Mouse (Mus musculus): ENCODE measurements at regions not wholly inside any gene's neighbourhood (a gene's known extent, or its start where the extent isn't known, plus 50 kb on each side); places are given as distances from the start of the nearest gene placed in this dataset.
A peak's percentile ranks its signal among the peaks of the same experiment; 100 is the strongest.

DNA sequence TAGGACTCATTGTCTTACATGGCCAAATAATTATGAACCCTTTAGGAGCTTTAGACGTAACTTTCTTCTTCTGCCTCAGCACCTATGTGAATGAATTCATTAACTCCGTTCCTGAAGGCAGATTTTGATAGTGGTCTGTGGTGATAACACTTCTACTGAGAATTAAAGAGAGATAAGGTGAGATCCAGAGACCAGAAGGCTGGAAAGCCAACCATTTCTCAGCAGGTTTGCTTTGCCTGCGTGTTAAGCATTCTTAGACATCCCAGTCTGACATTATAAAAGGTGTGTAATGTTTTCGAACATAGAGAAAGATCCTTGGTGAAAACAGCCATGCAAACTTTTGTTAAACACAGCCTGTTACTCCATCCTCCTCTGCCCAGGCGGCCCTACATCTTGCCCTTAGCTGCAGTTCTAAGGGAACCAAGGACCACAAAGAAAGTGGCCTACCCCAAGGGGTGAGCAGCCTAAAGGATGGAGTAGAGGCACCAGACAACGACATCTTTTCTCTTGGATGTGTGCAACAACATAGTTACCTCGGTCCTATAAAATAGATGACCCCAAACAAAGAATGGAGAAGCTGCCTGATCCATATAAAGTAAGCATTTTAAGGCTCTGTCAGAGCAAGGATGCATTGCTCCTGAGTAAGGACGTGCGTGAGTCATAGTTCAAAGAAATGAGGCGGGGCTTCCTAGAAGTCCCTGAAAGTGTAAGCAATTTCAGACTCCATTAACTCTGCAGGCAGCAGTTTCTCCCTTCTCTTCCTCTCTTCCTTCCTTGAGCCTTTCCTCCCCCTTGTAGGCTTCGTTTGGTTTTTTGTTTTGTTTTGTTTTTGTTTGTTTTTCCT, 55.1 kb upstream of the Xpr1 start:
- no peak for DNase-seq

- DNase-seq: no peak
Observed at GRCm38 (mm10) chr1:155472956-155473646, 55.9 kb upstream of the Xpr1 start.

DNA sequence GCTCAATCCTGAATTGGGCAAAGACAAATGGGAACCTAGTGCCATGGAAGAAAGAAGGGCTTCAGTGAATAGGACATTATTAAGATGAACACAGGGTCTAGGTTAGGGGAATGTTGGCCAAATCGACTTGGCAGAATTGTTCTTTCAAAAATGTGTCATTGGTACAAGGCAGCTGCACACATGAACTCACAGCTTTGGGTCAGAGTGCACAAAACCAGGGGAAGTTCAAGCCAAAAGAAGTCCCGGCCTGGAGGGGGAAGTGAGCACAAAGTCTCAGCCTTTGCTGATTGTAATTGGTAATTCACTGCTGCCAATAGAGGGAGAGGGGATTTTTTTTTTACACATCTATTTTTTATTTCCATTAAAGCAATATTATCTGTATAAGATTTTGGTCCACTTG, 57.8 kb upstream of the Xpr1 start:
- DNase-seq: no peak

- DNase-seq: no peak
Observed at GRCm38 (mm10) chr1:155476237-155476636, 59.0 kb upstream of the Xpr1 start.

- DNase-seq: no peak
Observed at GRCm38 (mm10) chr1:155482148-155482547, 64.9 kb upstream of the Xpr1 start.

GRCm38 (mm10) chr1:155482760-155483159, 65.5 kb upstream of the Xpr1 start:
- no peak for DNase-seq

- DNase-seq: no peak
Observed at GRCm38 (mm10) chr1:155483693-155484092, 66.5 kb upstream of the Xpr1 start.

DNA sequence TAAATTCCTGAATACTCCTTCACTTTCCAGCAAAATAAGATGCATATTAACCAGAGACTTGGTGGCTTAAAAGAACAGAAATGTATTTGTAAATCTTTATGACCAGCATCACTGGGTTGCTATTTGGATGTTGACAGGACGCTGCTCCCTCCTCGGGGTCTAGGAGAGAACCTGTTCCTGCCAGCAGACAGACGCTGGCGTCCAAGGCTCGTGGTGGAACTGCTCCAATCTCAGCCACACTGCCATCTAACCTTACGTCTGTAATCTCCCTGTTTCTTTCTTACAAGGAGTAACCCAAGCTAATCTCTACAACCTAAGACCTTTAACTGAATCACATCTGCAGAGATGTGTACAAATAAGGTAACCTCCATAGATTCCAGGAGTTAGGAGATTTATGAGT, 70.1 kb upstream of the Acbd6 start:
- no peak for DNase-seq

DNA sequence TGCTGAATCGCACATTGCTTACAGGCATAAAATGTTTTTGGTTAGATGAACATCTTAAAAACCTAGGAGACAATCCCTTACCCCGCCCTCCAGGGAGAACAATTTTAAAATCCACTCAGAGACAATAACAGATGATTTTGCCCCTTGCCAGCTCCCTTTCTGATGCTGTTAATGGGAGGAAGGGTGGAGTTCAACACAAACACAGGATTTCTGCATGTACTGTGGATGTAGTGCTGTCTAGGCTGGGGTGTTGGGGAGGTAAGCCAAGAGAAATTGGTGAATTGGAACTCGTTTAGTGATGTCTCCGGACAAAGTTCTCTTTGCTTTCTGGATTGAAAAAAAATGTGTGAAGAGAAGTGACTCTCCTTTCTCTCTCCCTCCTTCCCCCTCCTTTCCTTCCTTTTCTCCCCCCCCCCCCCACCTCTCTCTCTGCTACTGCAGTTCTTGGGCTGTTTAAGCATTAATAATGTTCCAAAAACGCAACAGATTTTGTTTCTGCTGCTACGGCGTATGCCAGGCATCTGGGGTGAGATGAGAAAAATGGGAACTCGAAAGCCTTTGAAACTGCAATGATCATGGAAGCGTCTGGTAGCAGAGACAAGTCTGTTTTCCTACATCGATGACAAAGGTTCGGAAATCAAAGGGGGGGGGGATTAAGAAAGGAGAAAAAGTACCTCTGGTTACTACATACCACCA, 68.8 kb upstream of the Acbd6 start:
- DNase-seq: peak; percentile 22

DNA sequence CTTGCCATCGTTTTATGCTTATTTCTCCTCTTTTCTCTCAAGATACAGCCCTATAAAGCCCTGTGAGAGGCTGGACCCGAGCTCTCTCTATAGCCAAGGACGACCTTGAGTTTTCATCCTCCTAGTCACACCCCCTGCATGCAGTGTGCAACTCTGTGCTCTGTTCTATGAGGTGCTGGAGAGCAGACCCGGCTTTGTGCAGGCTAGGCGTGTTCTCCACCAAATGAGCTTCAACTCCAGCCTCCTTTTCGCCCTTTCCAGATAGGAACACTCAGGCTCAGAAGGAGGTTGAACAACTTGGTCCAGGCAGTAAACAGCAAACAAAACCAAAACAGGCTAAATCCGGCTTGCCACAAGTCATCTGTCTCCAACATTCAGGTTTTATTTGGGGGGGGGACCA, 67.8 kb upstream of the Acbd6 start:
- no peak for DNase-seq

- peak; percentile 51 for DNase-seq
Observed at GRCm38 (mm10) chr1:155491205-155492026, 66.5 kb upstream of the Acbd6 start.

DNA sequence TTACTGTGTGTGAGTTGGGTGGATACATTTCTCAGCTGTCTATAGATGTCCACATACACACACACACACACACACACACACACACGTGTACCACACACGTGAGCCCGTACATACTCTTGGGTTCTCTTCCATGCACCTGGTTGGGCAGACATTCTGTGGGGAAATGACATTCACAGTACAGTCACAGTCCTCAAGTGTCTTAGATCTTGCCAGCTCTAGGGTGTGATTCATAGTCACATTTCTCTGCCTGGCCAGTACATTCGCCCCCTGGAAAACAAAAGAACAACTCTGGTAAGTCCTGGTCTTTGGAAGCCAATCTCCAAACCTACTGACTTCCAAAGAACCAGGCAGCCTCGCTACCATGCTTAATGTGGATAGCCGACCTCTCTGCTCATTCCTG, 64.6 kb upstream of the Acbd6 start:
- no peak for DNase-seq

DNA sequence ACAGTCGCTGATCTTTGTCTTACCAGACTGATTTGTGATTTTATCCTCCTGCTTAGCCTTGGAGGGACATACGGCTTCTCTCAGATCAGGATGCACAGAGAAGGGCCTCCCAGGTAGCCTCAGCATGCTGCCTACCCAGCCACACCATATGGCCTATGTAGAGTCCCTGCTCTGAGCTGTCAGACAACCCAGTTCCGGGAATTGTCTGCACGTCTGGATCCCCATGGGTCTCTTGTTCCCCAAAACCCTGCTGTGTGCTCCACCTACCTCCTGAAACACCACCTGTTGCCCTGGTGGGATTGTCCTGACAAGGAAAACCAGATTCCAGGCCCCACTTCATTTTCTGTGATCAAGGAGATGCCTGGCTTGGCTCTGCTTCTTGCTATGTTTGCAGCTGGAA, 64.1 kb upstream of the Acbd6 start:
- DNase-seq: no peak

GRCm38 (mm10) chr1:155494347-155494746, 63.6 kb upstream of the Acbd6 start:
- no peak for DNase-seq

DNA sequence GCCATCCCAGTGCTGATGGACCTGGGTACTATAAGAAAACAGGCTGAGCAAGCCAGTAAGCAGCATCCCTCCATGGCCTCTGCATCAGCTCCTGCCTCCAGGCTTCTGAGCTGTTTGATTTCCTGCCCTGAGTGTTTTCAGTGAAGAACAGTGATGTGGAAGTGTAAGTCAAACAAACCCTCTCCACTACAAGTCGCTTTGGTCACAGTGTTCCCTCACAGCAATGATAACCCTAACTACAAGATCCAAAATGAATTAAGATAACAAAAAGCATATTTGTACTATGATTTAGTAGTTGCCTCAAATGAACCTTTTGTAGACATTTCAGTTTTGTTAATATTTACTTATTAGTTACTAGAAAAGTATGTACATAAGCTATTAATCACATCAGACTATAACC, 58.2 kb upstream of the Acbd6 start:
- no peak for DNase-seq

DNA sequence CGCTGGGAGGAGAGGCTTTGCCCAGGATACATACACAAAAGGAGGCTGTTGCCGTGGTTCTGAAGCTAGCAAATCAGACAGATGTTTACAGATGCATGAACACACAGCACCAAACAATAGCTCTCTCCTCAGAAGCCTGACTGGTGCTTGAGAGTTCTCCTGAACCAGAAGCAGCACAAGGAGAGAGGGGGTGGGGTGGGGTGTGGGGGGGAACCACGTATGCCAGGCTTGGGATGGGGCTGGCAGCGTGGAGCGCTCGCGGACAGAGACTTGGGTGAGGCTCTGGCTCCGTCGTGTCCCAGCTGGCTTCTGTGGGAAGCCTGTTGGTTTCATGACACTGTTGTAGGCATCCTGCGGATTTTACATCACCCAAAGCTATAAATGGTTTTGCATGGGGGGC, 55.1 kb upstream of the Acbd6 start:
- no peak for DNase-seq

GRCm38 (mm10) chr1:155504581-155505328, 53.2 kb upstream of the Acbd6 start:
- peak; percentile 22 for DNase-seq

- DNase-seq: no peak
Observed at GRCm38 (mm10) chr1:155505361-155506077, 52.4 kb upstream of the Acbd6 start.

Measured in kidney, postnatal 14 days (tissue).